Mouse (Mus musculus) hindbrain, embryonic 12.5 days (tissue): ENCODE results near the gene Skap1. TPM values are rescaled to one million over a fixed set of nuclear protein-coding genes. Genes with fewer than 3 reads are reported as not detected.
"Not testable (repeated sequence)": the region's sequence is repeated elsewhere in the genome, so short reads cannot be mapped to it uniquely, and the experiment has no call there.

Source experiments
- ATAC-seq: fragments of 200-750 bp; cut with Nextera tagmentation; 2 replicates; pipeline ENCODE4 v1.8.0; 2017; ENCODE audit warnings: moderate TSS enrichment; ENCODE audit not compliant: low FRiP score
- H3K27ac ChIP-seq: fragments of 300-500 bp; sonication (generic); 2 replicates; pipeline ENCODE4 v1.5.1; 2016; ENCODE audit warnings: mild to moderate bottlenecking
- H3K27me3 ChIP-seq: fragments of 300-500 bp; sonication (generic); 2 replicates; pipeline ENCODE4 v1.6.1; 2016; ENCODE audit warnings: mild to moderate bottlenecking
- H3K36me3 ChIP-seq: fragments of 300-500 bp; sonication (generic); 2 replicates; pipeline ENCODE4 v1.6.1; 2016; ENCODE audit warnings: mild to moderate bottlenecking
- H3K4me1 ChIP-seq: fragments of 300-500 bp; sonication (generic); 2 replicates; pipeline ENCODE4 v1.6.1; 2016
- H3K4me2 ChIP-seq: fragments of 300-500 bp; sonication (generic); replicated peaks from 2 replicates; pipeline ENCODE4 v1.6.1; 2016; ENCODE audit warnings: mild to moderate bottlenecking
- H3K4me3 ChIP-seq: fragments of 300-500 bp; sonication (generic); 2 replicates; pipeline ENCODE4 v1.5.1; 2016; ENCODE audit warnings: mild to moderate bottlenecking
- H3K9ac ChIP-seq: fragments of 300-500 bp; sonication (generic); 2 replicates; pipeline ENCODE4 v1.6.1; 2016; ENCODE audit warnings: mild to moderate bottlenecking, moderate library complexity
- H3K9me3 ChIP-seq: fragments of 300-500 bp; sonication (generic); replicated peaks from 2 replicates; pipeline ENCODE4 v1.6.1; 2016; ENCODE audit warnings: mild to moderate bottlenecking
- WGBS: fragments of 180-500 bp; shearing (Covaris S2); methylation state at CpG from one replicate; pipeline ENCODE4 v1.1.7; 2016; 5-methylcytosine and 5-hydroxymethylcytosine counted together
- polyA plus RNA-seq: library from polyadenylated mRNA; unstranded; fragments of >200 nt; fragmentation: Nextera tagmentation; extraction: Ambion mirVana; gene quantifications from 2 replicates; pipeline ENCODE4 v1.2.1, GENCODE M21; 2016

Gene Skap1
- polyA plus RNA-seq, 1 experiment from 2014 or later: 2.4 TPM

GRCm38 (mm10) chr11:96768240-96768639 lies 303.8 kb downstream of the Skap1 start:
- H3K9me3 ChIP-seq: no peaks in the 10 kb centered on the region
- WGBS: 62% methylated on average over 9 of the region's 9 CpGs
- H3K4me3 ChIP-seq: no peak overlapping the region
- no peak overlapping the region for H3K4me2 ChIP-seq
- ATAC-seq: no peak
- H3K4me1 ChIP-seq: peaks cover 36% of the 10 kb centered on the region
- no peaks in the 10 kb centered on the region for H3K27me3 ChIP-seq
- peaks cover 55% of the 10 kb centered on the region for H3K36me3 ChIP-seq
- peak overlapping the region; percentile 15; the same call in 1 of the 2 replicates for H3K9ac ChIP-seq
- H3K27ac ChIP-seq: peak overlapping the region; percentile 81

DNA sequence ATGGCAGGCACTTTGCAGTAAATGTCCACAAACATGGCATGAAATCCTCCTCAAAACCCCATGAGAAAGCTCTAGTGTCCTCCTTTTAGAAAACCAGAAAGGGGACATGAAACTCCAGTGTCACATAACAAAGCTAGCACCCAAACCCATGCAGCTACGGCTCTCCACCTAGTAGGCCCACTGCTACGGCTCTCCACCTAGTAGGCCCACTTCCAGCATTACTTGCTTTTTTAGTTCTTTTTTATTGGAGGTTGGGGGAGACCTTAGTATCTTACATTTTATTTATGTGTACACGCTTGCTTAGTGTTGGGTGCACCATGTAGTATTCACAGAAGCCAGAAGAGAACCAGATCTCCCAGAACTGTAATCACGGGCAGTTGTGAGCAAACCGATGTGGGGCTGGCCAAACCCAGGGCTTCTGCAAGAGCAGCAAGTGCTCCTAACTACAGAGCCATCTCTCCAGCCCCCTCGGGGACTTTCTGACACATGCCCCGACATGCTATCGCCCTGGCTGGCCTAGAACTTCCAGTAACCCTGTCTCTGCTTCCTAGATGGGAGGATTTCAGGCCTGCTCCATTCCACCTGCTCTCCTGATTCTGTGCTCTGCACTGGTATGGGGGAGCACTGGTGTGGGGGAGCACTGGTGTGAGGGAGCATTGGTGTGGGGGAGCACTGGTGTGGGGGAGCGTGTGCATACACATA lies 307.0 kb downstream of the Skap1 start:
- Histone ChIP-seq H3K4me2 (no peak overlapping the region), H3K9me3 (no peaks in the 10 kb centered on the region), H3K27me3 (no peaks in the 10 kb centered on the region), H3K27ac (no peak overlapping the region), H3K36me3 (peaks cover 56% of the 10 kb centered on the region), H3K4me3 (no peak overlapping the region), H3K9ac (0 out of 2 replicates have a peak overlapping the region, but pooled peaks have one; percentile 9), H3K4me1 (peaks cover 27% of the 10 kb centered on the region)
- 96% methylated on average over 9 of the region's 9 CpGs for WGBS
- ATAC-seq: no peak

GRCm38 (mm10) chr11:96772413-96772812 lies 308.0 kb downstream of the Skap1 start:
- no peak for ATAC-seq
- WGBS: 91% methylated on average over 9 of the region's 9 CpGs
- H3K4me3 ChIP-seq: no peak overlapping the region
- no peak overlapping the region for H3K4me2 ChIP-seq
- no peak overlapping the region for H3K27ac ChIP-seq
- no peak overlapping the region for H3K9ac ChIP-seq
- H3K9me3 ChIP-seq: no peaks in the 10 kb centered on the region
- peaks cover 23% of the 10 kb centered on the region for H3K4me1 ChIP-seq
- H3K36me3 ChIP-seq: peaks cover 56% of the 10 kb centered on the region
- no peaks in the 10 kb centered on the region for H3K27me3 ChIP-seq

- Histone ChIP-seq H3K36me3 (peaks cover 38% of the 10 kb centered on the region), H3K4me2 (no peak overlapping the region), H3K9me3 (no peaks in the 10 kb centered on the region), H3K27me3 (no peaks in the 10 kb centered on the region), H3K9ac (no peak overlapping the region), H3K4me3 (no peak overlapping the region), H3K4me1 (peaks cover 13% of the 10 kb centered on the region), H3K27ac (no peak overlapping the region)
- WGBS: 88% methylated on average over 3 of the region's 3 CpGs
- no peak for ATAC-seq
These were observed 310.1 kb downstream of the Skap1 start for GRCm38 (mm10) chr11:96774536-96774935.

DNA sequence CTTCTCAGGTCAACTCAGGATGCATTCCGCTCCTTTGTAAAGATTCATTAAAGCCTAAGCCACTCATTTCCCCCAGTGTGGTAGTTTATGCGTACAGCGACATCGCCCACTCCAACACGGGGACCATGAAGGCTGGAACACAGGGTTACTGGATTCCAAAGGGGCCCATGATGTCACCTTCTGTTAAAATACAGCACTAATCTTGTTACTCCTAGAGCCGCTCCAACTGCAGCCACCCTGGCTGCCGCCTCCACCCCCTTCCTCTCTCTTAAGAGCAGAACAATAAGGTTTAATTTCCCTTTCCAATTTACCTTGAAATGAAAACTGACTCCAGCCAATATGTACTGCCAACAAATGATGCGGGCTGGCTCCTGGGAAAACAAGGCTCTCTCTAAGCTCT lies 310.7 kb downstream of the Skap1 start:
- WGBS: 88% methylated on average over 8 of the region's 8 CpGs
- H3K27me3 ChIP-seq: no peaks in the 10 kb centered on the region
- peaks cover 33% of the 10 kb centered on the region for H3K36me3 ChIP-seq
- no peak overlapping the region for H3K4me3 ChIP-seq
- no peaks in the 10 kb centered on the region for H3K9me3 ChIP-seq
- no peak for ATAC-seq
- H3K27ac ChIP-seq: no peak overlapping the region
- H3K4me1 ChIP-seq: peaks cover 13% of the 10 kb centered on the region
- no peak overlapping the region for H3K9ac ChIP-seq
- H3K4me2 ChIP-seq: no peak overlapping the region

GRCm38 (mm10) chr11:96775665-96776064 lies 311.3 kb downstream of the Skap1 start:
- Histone ChIP-seq H3K27ac (no peak overlapping the region), H3K4me1 (peaks cover 13% of the 10 kb centered on the region), H3K9me3 (no peaks in the 10 kb centered on the region), H3K9ac (no peak overlapping the region), H3K4me3 (no peak overlapping the region), H3K4me2 (no peak overlapping the region; the same call in 1 of the 2 replicates), H3K27me3 (no peaks in the 10 kb centered on the region), H3K36me3 (peaks cover 27% of the 10 kb centered on the region)
- ATAC-seq: no peak
- WGBS: 83% methylated on average over 7 of the region's 7 CpGs

DNA sequence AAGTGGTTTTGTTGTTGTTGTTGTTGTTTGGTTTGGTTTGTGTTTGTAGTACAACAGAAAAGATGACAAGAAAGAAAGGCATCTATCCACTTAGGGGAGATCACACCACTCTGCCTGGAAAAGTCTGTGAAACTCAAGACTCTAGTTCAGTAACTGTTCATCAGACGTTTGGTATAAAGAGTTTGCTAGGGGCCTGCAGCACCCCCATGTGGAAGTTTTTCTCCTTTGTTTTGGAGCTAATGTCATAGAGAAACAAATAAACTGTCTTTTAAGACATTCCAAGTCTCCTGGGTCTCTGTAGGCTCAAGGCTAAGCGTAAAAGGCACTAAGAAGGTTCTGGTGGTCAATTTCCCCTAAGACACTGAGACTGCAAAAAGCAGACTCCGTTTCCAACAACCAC lies 311.7 kb downstream of the Skap1 start:
- H3K9me3 ChIP-seq: no peaks in the 10 kb centered on the region
- H3K27me3 ChIP-seq: no peaks in the 10 kb centered on the region
- no peak overlapping the region for H3K27ac ChIP-seq
- ATAC-seq: no peak
- peak overlapping the region; percentile 75; the same call in 1 of the 2 replicates for H3K4me3 ChIP-seq
- 53% methylated on average over 3 of the region's 3 CpGs for WGBS
- H3K9ac ChIP-seq: peak overlapping the region; percentile 80
- peaks cover 13% of the 10 kb centered on the region for H3K4me1 ChIP-seq
- peaks cover 23% of the 10 kb centered on the region for H3K36me3 ChIP-seq
- peak overlapping the region; percentile 83 for H3K4me2 ChIP-seq

DNA sequence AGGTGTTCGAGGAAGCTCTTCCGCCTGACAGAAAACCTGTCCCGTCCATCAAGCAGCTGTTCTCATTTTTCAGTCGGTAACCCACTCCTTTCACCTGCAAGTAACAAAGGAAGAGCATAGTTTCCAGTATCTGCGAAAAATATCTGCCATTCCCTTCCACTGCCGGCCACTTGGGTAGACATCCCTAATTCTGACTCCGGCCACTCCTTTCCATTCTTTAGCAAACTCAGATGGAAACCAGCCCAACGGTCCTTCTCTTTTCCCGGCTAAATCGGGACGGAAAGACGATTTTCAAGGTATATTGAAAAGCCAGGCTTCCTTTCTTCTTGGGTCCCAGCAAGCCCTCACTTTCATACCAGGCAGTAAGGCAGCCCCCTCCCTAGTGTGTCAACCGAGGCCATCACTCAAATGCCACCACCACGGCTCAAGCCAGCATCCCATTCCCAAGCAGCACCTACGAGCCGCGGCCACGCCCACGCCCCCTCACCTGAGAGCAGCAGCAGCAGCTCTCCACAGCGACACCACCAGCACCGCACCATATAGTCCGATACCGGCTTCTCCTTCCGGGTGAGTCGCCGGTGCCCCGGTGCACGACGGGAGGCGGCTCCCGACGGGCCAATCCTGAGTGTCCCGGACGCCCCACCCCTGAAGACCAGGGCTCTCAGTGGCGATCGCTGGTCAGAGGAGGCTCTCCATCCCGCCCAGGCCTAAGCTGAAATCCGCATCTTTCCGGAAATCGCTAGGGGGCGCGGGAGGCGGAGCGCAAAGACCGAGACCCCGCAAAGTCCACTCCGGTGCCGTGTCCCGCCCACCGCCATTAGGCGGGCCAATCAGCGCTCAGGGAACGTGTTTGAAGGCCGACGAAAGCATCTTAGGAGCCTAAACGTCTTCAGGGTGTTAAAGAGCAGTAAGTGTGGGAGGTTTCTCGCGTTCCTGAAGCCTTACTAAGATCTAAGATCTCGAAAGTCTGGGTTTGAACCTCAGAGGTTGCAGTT lies 312.9 kb downstream of the Skap1 start, which contains the start of gene Snx11:
Gene Snx11, minus strand, starts transcription at position 592 of the 995 bp plus-strand sequence.
- H3K36me3 ChIP-seq: peaks cover 11% of the 10 kb centered on the region
- H3K4me1 ChIP-seq: peaks cover 13% of the 10 kb centered on the region
- H3K27me3 ChIP-seq: no peaks in the 10 kb centered on the region
- peak; percentile 99 for ATAC-seq
- peak within 1 kb of the TSS; percentile 80 for H3K9ac ChIP-seq
- peak within 1 kb of the TSS; percentile 75 for H3K4me3 ChIP-seq
- H3K27ac ChIP-seq: peak within 1 kb of the TSS; percentile 67
- H3K4me2 ChIP-seq: peak within 1 kb of the TSS; percentile 83
- no peaks in the 10 kb centered on the region for H3K9me3 ChIP-seq
- WGBS: 2% methylated on average over 59 of the region's 59 CpGs

GRCm38 (mm10) chr11:96778061-96778627 lies 313.8 kb downstream of the Skap1 start:
- H3K36me3 ChIP-seq, ATAC-seq, H3K27me3 ChIP-seq, H3K9me3 ChIP-seq: not testable (repeated sequence)
- Histone ChIP-seq H3K9ac (peak overlapping the region; percentile 45; the same call in 1 of the 2 replicates), H3K4me2 (peak overlapping the region; percentile 83), H3K4me3 (peak overlapping the region; percentile 75), H3K4me1 (peaks cover 13% of the 10 kb centered on the region), H3K27ac (peak overlapping the region; percentile 67)
- 73% methylated on average over 10 of the region's 10 CpGs for WGBS

- WGBS: 74% methylated on average over 5 of the region's 5 CpGs
- H3K9ac ChIP-seq: no peak overlapping the region
- ATAC-seq: no peak
- H3K36me3 ChIP-seq: no peaks in the 10 kb centered on the region
- H3K4me3 ChIP-seq: no peak overlapping the region
- H3K4me1 ChIP-seq: peaks cover 13% of the 10 kb centered on the region
- H3K27ac ChIP-seq: no peak overlapping the region
- no peak overlapping the region for H3K4me2 ChIP-seq
- no peaks in the 10 kb centered on the region for H3K27me3 ChIP-seq
- H3K9me3 ChIP-seq: no peaks in the 10 kb centered on the region
These were observed 315.9 kb downstream of the Skap1 start for GRCm38 (mm10) chr11:96780306-96780705.

DNA sequence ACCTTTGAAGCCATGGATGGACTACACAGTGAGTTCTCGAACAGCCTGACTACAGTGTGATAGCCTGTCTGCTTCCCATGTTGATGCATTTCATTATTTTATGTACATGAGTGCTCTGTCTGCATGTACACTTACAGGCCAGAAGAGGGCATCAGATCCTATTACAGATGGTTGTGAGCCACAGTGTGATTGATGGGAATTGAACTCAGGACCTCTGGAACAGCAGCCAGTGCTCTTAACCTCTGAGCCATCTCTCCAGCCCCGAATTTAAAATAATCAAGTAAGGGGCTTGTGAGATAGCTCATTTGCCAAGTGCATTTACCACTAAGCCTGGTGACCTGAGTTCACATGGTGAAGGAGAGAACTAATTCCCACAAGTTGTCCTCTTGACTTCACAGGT lies 317.0 kb downstream of the Skap1 start:
- H3K4me2 ChIP-seq: no peak overlapping the region
- no peaks in the 10 kb centered on the region for H3K27me3 ChIP-seq
- H3K36me3 ChIP-seq: no peaks in the 10 kb centered on the region
- H3K4me1 ChIP-seq: peaks cover 6% of the 10 kb centered on the region
- 74% methylated on average over 2 of the region's 2 CpGs for WGBS
- no peak overlapping the region for H3K9ac ChIP-seq
- no peak overlapping the region for H3K4me3 ChIP-seq
- H3K9me3 ChIP-seq: no peaks in the 10 kb centered on the region
- no peak for ATAC-seq
- H3K27ac ChIP-seq: no peak overlapping the region

DNA sequence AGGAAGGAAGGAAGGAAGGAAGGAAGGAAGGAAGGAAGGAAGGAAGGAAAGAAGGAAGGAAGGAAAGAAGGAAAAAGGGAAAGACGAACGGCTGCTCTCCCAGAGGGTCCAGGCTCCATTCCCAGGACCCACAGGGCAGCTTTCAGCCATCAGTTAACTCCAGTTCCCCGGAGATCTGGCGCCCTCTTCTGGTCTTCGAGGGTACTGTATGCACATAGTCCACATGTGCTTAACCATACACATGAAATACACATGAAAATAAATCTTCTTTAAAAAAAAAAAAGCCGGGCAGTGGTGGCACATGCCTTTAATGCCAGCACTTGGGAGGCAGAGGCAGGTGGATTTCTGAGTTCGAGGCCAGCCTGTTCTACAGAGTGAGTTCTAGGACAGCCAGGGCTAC lies 320.5 kb downstream of the Skap1 start:
- H3K9me3 ChIP-seq, H3K4me3 ChIP-seq, H3K27me3 ChIP-seq, H3K4me1 ChIP-seq, H3K36me3 ChIP-seq, ATAC-seq, H3K27ac ChIP-seq, H3K9ac ChIP-seq, H3K4me2 ChIP-seq: not testable (repeated sequence)
- WGBS: 11% methylated on average over 7 of the region's 7 CpGs
